Mouse (Mus musculus) stomach, postnatal 0 days (tissue): ENCODE measurements around the gene Pigx. TPM values are rescaled to one million over a fixed set of nuclear protein-coding genes. Genes with fewer than 3 reads are reported as not detected.
A peak's percentile ranks its signal among the peaks of the same experiment; 100 is the strongest.

Experiments used
- ATAC-seq: fragments of 200-750 bp; cut with Nextera tagmentation; 2 replicates; pipeline ENCODE4 v1.8.0; 2017; ENCODE audit not compliant: low FRiP score, low TSS enrichment
- DNase-seq: peaks from one replicate; pipeline ENCODE4 v3.0.0-alpha.2; 2016; ENCODE audit warnings: low spot score
- H3K27ac ChIP-seq: fragments of 300-500 bp; sonication (generic); replicated peaks from 2 replicates; pipeline ENCODE4 v1.5.1; 2014; ENCODE audit warnings: mild to moderate bottlenecking, control low read depth
- H3K27me3 ChIP-seq: fragments of 300-500 bp; sonication (generic); 2 replicates; pipeline ENCODE4 v1.6.1; 2014; ENCODE audit warnings: low read length; ENCODE audit not compliant: control insufficient read depth, insufficient read depth
- H3K36me3 ChIP-seq: fragments of 300-500 bp; sonication (generic); 2 replicates; pipeline ENCODE4 v1.6.1; 2014; ENCODE audit warnings: low read length, mixed read lengths; ENCODE audit not compliant: control insufficient read depth, insufficient read depth
- H3K4me1 ChIP-seq: fragments of 300-500 bp; sonication (generic); replicated peaks from 2 replicates; pipeline ENCODE4 v1.6.1; 2014; ENCODE audit warnings: antibody characterized with exemption; ENCODE audit not compliant: control insufficient read depth, insufficient read depth
- H3K4me2 ChIP-seq: fragments of 300-500 bp; sonication (generic); replicated peaks from 2 replicates; pipeline ENCODE4 v1.6.1; 2014; ENCODE audit warnings: low read depth, mild to moderate bottlenecking, control low read depth, moderate library complexity
- H3K4me3 ChIP-seq: fragments of 300-500 bp; sonication (generic); 2 replicates; pipeline ENCODE4 v1.5.1; 2014; ENCODE audit warnings: low read depth, low read length, control low read depth
- H3K9ac ChIP-seq: fragments of 300-500 bp; sonication (generic); 2 replicates; pipeline ENCODE4 v1.6.1; 2014; ENCODE audit warnings: mild to moderate bottlenecking, low read length, control low read depth, mixed read lengths
- H3K9me3 ChIP-seq: fragments of 300-500 bp; sonication (generic); 2 replicates; pipeline ENCODE4 v1.6.1; 2016; ENCODE audit warnings: low read length; ENCODE audit not compliant: control insufficient read depth
- CTCF ChIP-seq: IDR thresholded peaks from 2 replicates; pipeline ENCODE4 v1.5.1; 2016; ENCODE audit warnings: antibody characterized with exemption, low read depth, mild to moderate bottlenecking, moderate library complexity
- EP300 ChIP-seq: optimal IDR thresholded peaks from 2 replicates; pipeline ENCODE3; 2016; ENCODE audit warnings: antibody characterized with exemption
- WGBS: fragments of 180-500 bp; shearing (Covaris S2); extraction: QIAGEN DNeasy Blood & Tissue Kit; methylation state at CpG from one replicate; pipeline ENCODE4 v1.1.7; 2014; 5-methylcytosine and 5-hydroxymethylcytosine counted together
- polyA plus RNA-seq: library from polyadenylated mRNA; unstranded; fragments of >200 nt; fragmentation: Nextera tagmentation; extraction: Ambion mirVana; gene quantifications from 2 replicates; pipeline ENCODE4 v1.2.1, GENCODE M21; 2015

Gene Pigx
- polyA plus RNA-seq, 1 experiment from 2014 or later: 71.8 TPM

DNA sequence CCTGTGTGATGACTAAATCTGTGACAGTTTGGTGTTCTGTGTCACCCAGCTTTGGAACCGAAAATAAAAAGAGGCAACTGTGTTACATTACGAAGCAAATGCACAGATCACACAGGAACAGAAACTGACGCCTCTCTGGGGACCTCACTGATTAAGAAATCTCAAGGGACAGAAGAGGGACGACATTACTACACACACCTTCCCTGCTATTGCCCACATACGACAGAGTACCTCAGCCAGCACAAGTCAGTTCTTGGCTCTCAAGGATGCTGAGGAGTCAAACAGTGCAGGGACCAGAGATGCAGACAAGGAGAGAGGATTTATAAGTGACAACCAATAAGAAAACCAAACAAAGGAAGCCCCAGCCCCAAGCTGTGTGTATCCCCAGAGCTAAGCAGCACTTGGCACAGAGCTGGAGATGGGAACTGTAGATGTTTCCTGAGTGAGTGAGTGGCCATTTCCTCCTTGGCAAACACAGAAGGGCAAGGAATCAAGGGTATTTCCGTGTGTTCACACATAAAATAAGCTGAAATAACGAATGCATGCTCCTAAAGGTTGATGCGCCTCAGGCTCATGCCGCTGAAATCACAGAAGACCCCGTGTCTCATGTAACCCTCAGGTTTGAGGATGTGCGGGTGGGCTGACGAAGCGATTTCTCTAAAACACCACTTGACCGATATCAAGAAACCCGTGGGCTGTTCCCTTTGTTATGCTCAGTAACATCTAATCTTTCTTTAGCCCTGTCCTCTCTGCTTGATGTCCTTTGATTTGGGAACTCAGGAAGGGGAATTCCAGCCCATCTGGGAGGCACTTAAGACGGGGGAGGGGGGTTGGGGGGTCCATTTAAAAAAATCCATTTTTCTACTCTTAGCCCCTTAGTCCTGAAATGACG, 25.1 kb upstream of the Pigx start:
- DNase-seq: no peak
- Histone ChIP-seq H3K27me3 (no peaks in the 10 kb centered on the region), H3K9ac (no peak overlapping the region), H3K4me1 (no peaks in the 10 kb centered on the region), H3K4me2 (no peak overlapping the region), H3K4me3 (no peak overlapping the region), H3K9me3 (no peaks in the 10 kb centered on the region), H3K27ac (no peak overlapping the region), H3K36me3 (no peaks in the 10 kb centered on the region)
- WGBS: 67% methylated on average over 17 of the region's 17 CpGs
- TF ChIP-seq CTCF: no peak
- no peak for TF ChIP-seq EP300
- ATAC-seq: no peak

DNA sequence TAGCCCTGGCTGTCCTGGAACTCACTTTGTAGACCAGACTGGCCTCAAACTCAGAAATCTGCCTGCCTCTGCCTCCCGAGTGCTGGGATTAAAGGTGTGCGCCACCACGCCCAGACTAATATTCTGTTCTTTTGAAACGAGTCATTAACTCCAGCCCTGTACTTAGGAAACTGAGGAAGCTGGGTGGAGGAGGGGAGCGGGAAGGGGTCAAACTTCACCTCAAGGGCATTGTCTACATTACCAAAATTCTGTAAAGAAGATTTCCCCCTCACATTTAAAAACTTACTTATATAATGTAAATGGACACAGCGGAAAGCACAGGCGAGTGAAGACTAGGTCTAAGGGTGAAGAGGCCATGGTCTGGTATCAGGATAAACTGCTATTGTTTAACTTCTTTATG, 24.5 kb upstream of the Pigx start:
- WGBS: 77% methylated on average over 7 of the region's 7 CpGs
- Histone ChIP-seq H3K9me3 (no peaks in the 10 kb centered on the region), H3K4me3 (no peak overlapping the region), H3K4me1 (no peaks in the 10 kb centered on the region), H3K27me3 (no peaks in the 10 kb centered on the region), H3K27ac (no peak overlapping the region), H3K4me2 (no peak overlapping the region), H3K9ac (no peak overlapping the region), H3K36me3 (no peaks in the 10 kb centered on the region)
- TF ChIP-seq EP300 (no peak), CTCF (no peak)
- DNase-seq (no peak), ATAC-seq (no peak)

DNA sequence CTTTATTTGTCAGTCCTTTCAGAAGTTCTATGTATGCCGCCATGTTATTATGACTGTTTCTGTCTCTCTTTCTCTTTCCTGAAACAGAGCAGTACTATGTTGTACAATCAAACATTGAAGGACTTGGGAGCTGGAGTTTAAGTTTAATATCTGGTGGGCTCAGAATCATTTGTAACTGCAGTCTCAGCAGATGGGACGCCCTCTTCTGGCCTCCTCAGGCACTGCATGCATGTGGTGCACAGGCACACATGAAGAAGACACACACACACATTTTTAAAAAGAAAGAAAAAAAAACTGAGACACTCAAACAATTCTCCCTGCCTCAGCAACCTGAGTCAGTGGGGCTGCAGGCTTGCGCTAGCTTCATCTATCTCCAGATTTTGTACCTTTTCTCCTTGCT, 20.9 kb upstream of the Pigx start:
- Histone ChIP-seq H3K4me3 (no peak overlapping the region), H3K27me3 (no peaks in the 10 kb centered on the region), H3K9ac (no peak overlapping the region), H3K9me3 (no peaks in the 10 kb centered on the region), H3K4me1 (no peaks in the 10 kb centered on the region), H3K36me3 (no peaks in the 10 kb centered on the region), H3K27ac (no peak overlapping the region), H3K4me2 (no peak overlapping the region)
- no peak for DNase-seq
- 73% methylated on average over 3 of the region's 3 CpGs for WGBS
- no peak for ATAC-seq
- TF ChIP-seq CTCF (peak; percentile 13; the same call in 1 of the 2 replicates), EP300 (no peak)

DNA sequence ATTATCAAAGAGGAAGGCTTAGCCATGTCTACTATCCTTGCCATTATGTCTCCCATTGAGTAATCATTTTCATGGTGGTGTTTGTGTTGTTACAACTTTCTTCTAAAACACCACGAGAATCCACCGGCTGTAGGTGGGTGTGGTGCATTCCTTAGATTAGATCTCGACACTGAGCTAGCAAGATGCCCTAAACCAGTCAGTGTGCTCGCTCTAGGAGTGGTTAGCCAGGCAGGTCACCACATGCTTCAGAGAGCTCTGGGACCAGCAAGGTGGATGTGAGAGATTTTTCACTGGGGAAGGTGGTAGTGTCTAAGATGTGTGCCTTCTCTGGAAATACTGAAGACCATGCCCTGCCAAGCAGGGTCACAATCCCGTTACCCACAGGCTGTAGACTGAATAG, 16.6 kb upstream of the Pigx start:
- DNase-seq (no peak), ATAC-seq (0 out of 2 replicates have a peak, but pooled peaks have one; percentile 35)
- no peaks in the 10 kb centered on the region for H3K27me3 ChIP-seq
- 27% methylated on average over 5 of the region's 5 CpGs for WGBS
- no peak overlapping the region for H3K4me2 ChIP-seq
- no peaks in the 10 kb centered on the region for H3K36me3 ChIP-seq
- H3K4me1 ChIP-seq: no peaks in the 10 kb centered on the region
- no peak for TF ChIP-seq CTCF
- no peak for TF ChIP-seq EP300
- H3K9ac ChIP-seq: no peak overlapping the region
- H3K27ac ChIP-seq: no peak overlapping the region
- no peak overlapping the region for H3K4me3 ChIP-seq
- H3K9me3 ChIP-seq: no peaks in the 10 kb centered on the region

DNA sequence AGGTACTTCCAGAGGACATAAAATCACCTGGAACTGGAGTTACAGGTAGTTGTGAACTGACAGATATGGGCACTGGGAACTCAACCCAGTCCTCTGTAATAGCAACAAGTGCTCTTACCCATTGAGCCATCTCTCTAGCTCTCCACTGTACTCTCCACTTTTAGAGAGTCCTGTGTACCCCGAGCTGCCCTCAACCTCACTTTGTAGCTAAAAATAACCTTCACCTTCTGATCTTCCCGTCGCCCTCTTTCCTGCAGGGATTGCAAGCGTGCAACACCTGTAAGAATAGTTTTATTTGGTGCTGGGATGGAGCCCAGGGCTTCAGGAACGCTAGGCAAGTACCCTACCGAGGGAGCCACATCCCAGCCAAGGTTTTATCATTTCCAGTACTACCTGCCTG, 16.2 kb upstream of the Pigx start:
- Histone ChIP-seq H3K4me2 (no peak overlapping the region), H3K27me3 (no peaks in the 10 kb centered on the region), H3K4me1 (no peaks in the 10 kb centered on the region), H3K36me3 (no peaks in the 10 kb centered on the region), H3K4me3 (no peak overlapping the region), H3K9ac (no peak overlapping the region), H3K27ac (no peak overlapping the region), H3K9me3 (no peaks in the 10 kb centered on the region)
- TF ChIP-seq EP300 (no peak), CTCF (no peak)
- 42% methylated on average over 6 of the region's 6 CpGs for WGBS
- DNase-seq: no peak
- ATAC-seq: no peak

DNA sequence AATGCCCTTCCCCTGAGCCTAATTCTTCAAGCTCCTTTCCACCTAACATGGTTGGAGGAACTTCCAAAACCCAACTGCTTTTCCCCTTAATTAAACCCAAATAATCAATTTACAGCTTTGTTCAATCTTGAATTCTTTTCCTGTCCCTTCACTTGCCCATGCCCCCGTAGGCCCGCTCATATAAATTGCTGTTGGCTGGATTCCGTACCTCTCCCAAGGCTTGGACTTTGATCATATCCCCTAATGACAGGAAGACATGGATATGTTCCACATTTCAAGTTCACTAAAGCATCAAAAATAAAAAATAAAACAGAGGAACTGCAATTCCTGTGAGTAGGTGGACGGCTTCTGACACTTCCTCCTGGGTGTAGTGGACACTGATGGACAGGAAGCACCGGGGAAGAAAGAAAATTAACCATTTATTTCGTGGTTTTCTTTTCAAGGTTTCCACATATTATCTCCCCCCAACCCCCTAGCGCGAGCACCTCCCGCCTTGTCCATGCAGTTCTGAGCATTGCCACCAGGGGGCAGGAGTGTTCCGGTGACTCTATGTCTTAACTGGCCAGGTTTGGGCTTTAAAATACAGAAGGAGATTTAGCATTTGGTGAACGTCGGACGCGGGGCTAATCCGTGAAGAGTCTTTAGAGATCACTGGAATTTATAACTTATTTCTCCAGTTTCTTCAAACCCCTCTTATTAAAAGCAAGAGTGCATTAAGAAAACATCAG, 15.6 kb upstream of the Pigx start:
- TF ChIP-seq EP300: no peak
- TF ChIP-seq CTCF: peak; percentile 96
- DNase-seq (peak; percentile 76), ATAC-seq (peak; percentile 39; the same call in 1 of the 2 replicates)
- H3K36me3 ChIP-seq: no peaks in the 10 kb centered on the region
- H3K4me2 ChIP-seq: no peak overlapping the region
- 15% methylated on average over 15 of the region's 15 CpGs for WGBS
- no peaks in the 10 kb centered on the region for H3K9me3 ChIP-seq
- H3K4me3 ChIP-seq: no peak overlapping the region
- no peaks in the 10 kb centered on the region for H3K4me1 ChIP-seq
- no peaks in the 10 kb centered on the region for H3K27me3 ChIP-seq
- H3K27ac ChIP-seq: no peak overlapping the region
- H3K9ac ChIP-seq: no peak overlapping the region
